Mouse (Mus musculus): ENCODE measurements at regions not wholly inside any gene's neighbourhood (a gene's known extent, or its start where the extent isn't known, plus 50 kb on each side); places are given as distances from the start of the nearest gene placed in this dataset.

GRCm38 (mm10) chr6:47354515-47354914 is 98.7 kb upstream of the Cul1 start:
- no peak for DNase-seq

GRCm38 (mm10) chr6:47355500-47355899 is 97.7 kb upstream of the Cul1 start:
- DNase-seq = no peak

GRCm38 (mm10) chr6:47356500-47356899 is 96.7 kb upstream of the Cul1 start:
- DNase-seq = no peak

GRCm38 (mm10) chr6:47358686-47359085 is 94.5 kb upstream of the Cul1 start:
- DNase-seq = peak; percentile 38

GRCm38 (mm10) chr6:47364002-47364401 is 89.2 kb upstream of the Cul1 start:
- DNase-seq = no peak

GRCm38 (mm10) chr6:47364556-47364955 is 88.6 kb upstream of the Cul1 start:
- no peak for DNase-seq

GRCm38 (mm10) chr6:47365651-47366645 is 87.2 kb upstream of the Cul1 start:
- DNase-seq = peak; percentile 38

GRCm38 (mm10) chr6:47367461-47367860 is 85.7 kb upstream of the Cul1 start:
- no peak for DNase-seq

GRCm38 (mm10) chr6:47375705-47376104 is 77.5 kb upstream of the Cul1 start:
- DNase-seq = no peak

- no peak for DNase-seq
These were observed 71.7 kb upstream of the Cul1 start for GRCm38 (mm10) chr6:47381451-47381850.

GRCm38 (mm10) chr6:47386550-47386949 is 66.6 kb upstream of the Cul1 start:
- DNase-seq = no peak

GRCm38 (mm10) chr6:47389908-47390307 is 63.3 kb upstream of the Cul1 start:
- no peak for DNase-seq

- peak; percentile 53 for DNase-seq
These were observed 62.7 kb upstream of the Cul1 start for GRCm38 (mm10) chr6:47390436-47391002.

GRCm38 (mm10) chr6:47391014-47391802 is 62.0 kb upstream of the Cul1 start:
- DNase-seq = no peak

GRCm38 (mm10) chr6:47395465-47396337 is 57.5 kb upstream of the Cul1 start:
- peak; percentile 80 for DNase-seq

All from adrenal gland, postnatal 14 days (tissue).